Mouse (Mus musculus): ENCODE results near the gene Ugt2b5. TPM values are rescaled to one million over a fixed set of nuclear protein-coding genes. Genes with fewer than 3 reads are reported as not detected.

Ugt2b5 gene
- polyA plus RNA-seq, 1 experiment from 2014 or later = not detected

Other genes with a start within 250 kb of the Ugt2b5 start
- not detected in 2 replicates for gene Ugt2b34, start 233.4 kb downstream of the Ugt2b5 start, polyA plus RNA-seq (2016; fragmentation: Nextera tagmentation; extraction: Ambion mirVana)
- not detected in 2 replicates for gene Ugt2b1, start 213.8 kb downstream of the Ugt2b5 start, polyA plus RNA-seq (2016; fragmentation: Nextera tagmentation; extraction: Ambion mirVana)
- not detected in 2 replicates for gene Ugt2b35, start 139.5 kb downstream of the Ugt2b5 start, polyA plus RNA-seq (2016; fragmentation: Nextera tagmentation; extraction: Ambion mirVana)
- gene Ugt2b36, start 47.8 kb downstream of the Ugt2b5 start, polyA plus RNA-seq (2016; fragmentation: Nextera tagmentation; extraction: Ambion mirVana) = not detected in 2 replicates
- not detected in 2 replicates for gene Ugt2b37, start 114.5 kb upstream of the Ugt2b5 start, polyA plus RNA-seq (2016; fragmentation: Nextera tagmentation; extraction: Ambion mirVana)
- gene Ugt2a3, start 196.9 kb upstream of the Ugt2b5 start, polyA plus RNA-seq (2016; fragmentation: Nextera tagmentation; extraction: Ambion mirVana) = not detected in 2 replicates